Mouse (Mus musculus): ENCODE measurements around the gene Rbck1.

Rbck1 gene

GRCm38 (mm10) chr2:152344361-152344760 lies 11.9 kb upstream of the Rbck1 start:
- DNase-seq (ENCODE audit: low spot score in 2 of 2): no peak

- peak; percentile 46 to 50 for DNase-seq (ENCODE audit: low spot score in 2 of 2)
Measured at GRCm38 (mm10) chr2:152343329-152344213, 11.1 kb upstream of the Rbck1 start, which contains the start of gene Trib3. TSS of gene Trib3 (minus strand) at chr2:152344032.

GRCm38 (mm10) chr2:152339631-152340179 lies 7.3 kb upstream of the Rbck1 start:
- DNase-seq (ENCODE audit: low spot score in 2 of 2): no peak

- DNase-seq (ENCODE audit: low spot score in 2 of 2): no peak
Measured at GRCm38 (mm10) chr2:152338319-152338718, 5.9 kb upstream of the Rbck1 start.

GRCm38 (mm10) chr2:152337591-152338212 lies 5.2 kb upstream of the Rbck1 start:
- DNase-seq (ENCODE audit: low spot score in 2 of 2): no peak

GRCm38 (mm10) chr2:152336856-152337255 lies 4.4 kb upstream of the Rbck1 start:
- no peak for DNase-seq (ENCODE audit: low spot score in 2 of 2)

- DNase-seq (ENCODE audit: low spot score in 2 of 2): no peak
Measured at GRCm38 (mm10) chr2:152335289-152335820, 2.9 kb upstream of the Rbck1 start.

GRCm38 (mm10) chr2:152333345-152334006 lies 1.0 kb upstream of the Rbck1 start:
- DNase-seq (ENCODE audit: low spot score in 2 of 2): no peak

- no peak for DNase-seq (ENCODE audit: low spot score in 2 of 2)
Measured at GRCm38 (mm10) chr2:152330858-152331423, 1.5 kb downstream of the Rbck1 start.

GRCm38 (mm10) chr2:152327980-152328379 lies 4.5 kb downstream of the Rbck1 start:
- no peak for DNase-seq (ENCODE audit: low spot score in 2 of 2)

GRCm38 (mm10) chr2:152326654-152327053 lies 5.8 kb downstream of the Rbck1 start:
- no peak for DNase-seq (ENCODE audit: low spot score in 2 of 2)

- DNase-seq (ENCODE audit: low spot score in 2 of 2): no peak
Measured at GRCm38 (mm10) chr2:152326157-152326556, 6.3 kb downstream of the Rbck1 start.

GRCm38 (mm10) chr2:152324842-152325241 lies 7.6 kb downstream of the Rbck1 start:
- DNase-seq (ENCODE audit: low spot score in 2 of 2): no peak

GRCm38 (mm10) chr2:152323971-152324370 lies 8.5 kb downstream of the Rbck1 start:
- no peak for DNase-seq (ENCODE audit: low spot score in 2 of 2)

GRCm38 (mm10) chr2:152322198-152322597 lies 10.3 kb downstream of the Rbck1 start:
- no peak for DNase-seq (ENCODE audit: low spot score in 2 of 2)

- DNase-seq (ENCODE audit: low spot score in 2 of 2): no peak
Measured at GRCm38 (mm10) chr2:152321558-152321957, 10.9 kb downstream of the Rbck1 start.

GRCm38 (mm10) chr2:152317054-152317453 lies 15.4 kb downstream of the Rbck1 start:
- no peak for DNase-seq (ENCODE audit: low spot score in 2 of 2)

GRCm38 (mm10) chr2:152313926-152314325 lies 18.5 kb downstream of the Rbck1 start:
- no peak for DNase-seq (ENCODE audit: low spot score in 2 of 2)

- DNase-seq (ENCODE audit: low spot score in 2 of 2): no peak
Measured at GRCm38 (mm10) chr2:152312996-152313395, 19.5 kb downstream of the Rbck1 start.

- DNase-seq (ENCODE audit: low spot score in 2 of 2): no peak
Measured at GRCm38 (mm10) chr2:152307186-152307585, 25.3 kb downstream of the Rbck1 start.

- DNase-seq (ENCODE audit: low spot score in 2 of 2): no peak
Measured at GRCm38 (mm10) chr2:152305480-152305879, 27.0 kb downstream of the Rbck1 start.

GRCm38 (mm10) chr2:152303781-152304180 lies 28.7 kb downstream of the Rbck1 start:
- no peak for DNase-seq (ENCODE audit: low spot score in 2 of 2)
